Mouse (Mus musculus): ENCODE measurements around the gene Cdh15. TPM values are rescaled to one million over a fixed set of nuclear protein-coding genes. Genes with fewer than 3 reads are reported as not detected.
A peak's percentile ranks its signal among the peaks of the same experiment; 100 is the strongest.

Gene Cdh15
- polyA plus RNA-seq, 1 experiment from 2014 or later: 1.8 TPM

DNA sequence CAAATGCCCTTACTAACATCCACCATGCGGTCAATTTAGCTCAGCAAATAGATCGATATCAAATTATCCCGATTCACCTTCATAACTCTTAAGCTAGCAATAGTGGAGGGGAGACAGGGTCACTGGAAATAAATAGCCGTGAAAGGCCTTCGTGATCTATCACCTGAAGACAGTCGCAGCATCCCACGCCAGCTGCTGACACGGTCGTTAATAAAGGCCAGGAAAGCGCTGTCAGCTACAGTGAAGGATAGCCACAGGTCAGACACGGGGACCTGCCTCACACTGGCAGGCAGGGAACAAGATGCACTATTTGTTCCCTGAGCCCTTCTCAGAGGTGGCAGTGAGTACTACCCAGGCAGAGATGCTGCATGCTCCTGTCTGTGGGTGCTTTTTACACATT is 28.0 kb upstream of the Cdh15 start:
- no peak overlapping the region for H3K4me2 ChIP-seq
- peaks cover 30% of the 10 kb centered on the region for H3K4me1 ChIP-seq (replicated peaks)
- ATAC-seq (ENCODE audit: low FRiP score): no peak
- no peaks in the 10 kb centered on the region for H3K9me3 ChIP-seq
- H3K36me3 ChIP-seq: peaks cover 11% of the 10 kb centered on the region
- 52% methylated on average over 11 of the region's 11 CpGs for WGBS
- H3K27me3 ChIP-seq: peaks cover 3% of the 10 kb centered on the region; the same call in 1 of the 2 replicates
- no peak overlapping the region for H3K4me3 ChIP-seq
- peak overlapping the region; percentile 25 for H3K27ac ChIP-seq
- no peak overlapping the region; the same call in 1 of the 2 replicates for H3K9ac ChIP-seq

DNA sequence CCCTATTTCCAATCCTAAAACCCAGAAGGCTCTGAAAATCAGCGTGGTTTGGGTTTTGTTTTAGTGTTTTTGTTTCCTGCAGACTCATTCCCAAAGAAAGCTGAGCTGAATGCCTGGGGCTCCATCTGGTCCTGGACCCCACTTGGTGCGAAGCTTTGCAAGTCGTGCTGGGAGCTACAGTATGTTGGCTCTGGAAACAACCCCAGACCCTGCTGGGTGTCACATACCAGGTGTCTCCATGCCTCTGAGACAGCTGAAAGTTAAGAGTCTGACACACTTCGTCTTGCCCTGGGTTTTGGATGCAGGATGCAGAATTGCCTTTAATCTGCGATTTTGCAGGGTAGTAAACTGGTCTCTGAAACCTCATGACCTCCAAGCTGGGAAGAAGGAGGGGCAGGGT is 23.2 kb upstream of the Cdh15 start:
- Histone ChIP-seq H3K9me3 (no peaks in the 10 kb centered on the region), H3K4me2 (no peak overlapping the region), H3K4me1 (replicated peaks) (peaks cover 26% of the 10 kb centered on the region), H3K4me3 (no peak overlapping the region), H3K27me3 (0 out of 2 replicates have a peak, but pooled peaks cover 2% of the 10 kb centered on the region), H3K27ac (peak overlapping the region; percentile 40; the same call in 1 of the 2 replicates), H3K9ac (no peak overlapping the region), H3K36me3 (no peaks in the 10 kb centered on the region)
- no peak for ATAC-seq (ENCODE audit: low FRiP score)
- WGBS: 37% methylated on average over 5 of the region's 5 CpGs

DNA sequence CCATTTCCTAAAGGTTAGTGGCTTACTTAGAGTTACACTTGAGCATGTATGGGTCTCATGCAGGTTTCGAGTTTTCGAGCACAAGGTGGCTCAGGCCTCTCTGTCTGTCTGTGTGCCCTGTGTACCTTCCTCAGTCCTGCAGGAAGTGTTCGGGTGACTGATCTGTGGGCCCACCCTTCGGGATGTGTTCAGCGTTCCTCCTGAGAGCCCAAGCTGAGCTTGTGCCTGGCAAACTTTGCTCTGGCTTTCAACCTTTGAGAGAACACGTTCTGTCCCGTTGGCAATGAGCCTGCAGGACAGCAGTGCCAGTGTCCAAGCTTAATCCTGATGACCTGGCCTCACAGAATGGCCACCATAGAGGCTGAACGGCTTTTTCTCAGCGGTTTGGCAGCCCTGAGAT is 22.8 kb upstream of the Cdh15 start:
- Histone ChIP-seq H3K27ac (0 out of 2 replicates have a peak overlapping the region, but pooled peaks have one; percentile 18), H3K9ac (no peak overlapping the region), H3K36me3 (no peaks in the 10 kb centered on the region), H3K9me3 (no peaks in the 10 kb centered on the region), H3K4me1 (replicated peaks) (peaks cover 26% of the 10 kb centered on the region), H3K4me2 (no peak overlapping the region), H3K4me3 (no peak overlapping the region), H3K27me3 (0 out of 2 replicates have a peak, but pooled peaks cover 2% of the 10 kb centered on the region)
- WGBS: 80% methylated on average over 9 of the region's 9 CpGs
- no peak for ATAC-seq (ENCODE audit: low FRiP score)

DNA sequence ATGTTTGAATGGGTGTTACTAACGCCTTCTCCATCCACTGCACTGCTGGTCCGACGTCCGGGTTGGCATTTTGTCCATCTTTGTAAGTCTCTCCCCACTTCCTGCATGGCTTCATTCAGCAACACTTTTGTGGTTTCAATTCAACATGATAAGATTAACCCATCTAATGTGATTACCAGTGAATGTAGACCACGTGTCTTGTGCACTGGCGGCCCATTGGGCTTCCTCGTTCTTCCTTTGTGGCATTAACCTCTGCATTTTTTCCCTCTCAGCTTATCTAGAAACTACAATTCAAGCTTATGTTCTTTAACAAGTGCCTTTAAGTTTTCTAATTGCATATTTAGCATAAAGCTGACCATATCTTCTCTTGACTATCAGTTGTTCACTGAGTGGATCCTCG is 22.4 kb upstream of the Cdh15 start:
- 83% methylated on average over 8 of the region's 8 CpGs for WGBS
- no peak overlapping the region for H3K4me2 ChIP-seq

DNA sequence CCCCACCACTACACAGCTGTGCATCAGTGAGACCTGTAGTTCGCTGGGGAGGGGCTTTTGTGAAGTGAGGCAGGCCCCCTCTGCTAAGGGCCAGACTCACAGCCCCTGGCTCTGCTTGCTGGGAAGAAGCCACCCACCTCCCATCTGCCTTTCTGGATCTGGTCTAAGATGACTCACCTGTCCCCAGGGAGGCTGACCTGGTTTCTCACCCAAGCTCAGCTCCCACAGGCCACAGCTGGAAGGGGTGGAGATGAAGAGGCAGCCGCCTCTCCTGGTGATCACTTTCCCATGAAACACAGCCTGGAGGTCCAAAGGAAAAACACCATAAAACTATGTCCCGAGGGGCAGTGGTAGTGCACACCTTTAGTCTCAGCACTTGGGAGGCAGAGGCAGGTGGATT is 18.4 kb upstream of the Cdh15 start:
- Histone ChIP-seq H3K36me3 (no peaks in the 10 kb centered on the region), H3K4me2 (no peak overlapping the region), H3K27me3 (0 out of 2 replicates have a peak, but pooled peaks cover 2% of the 10 kb centered on the region), H3K27ac (no peak overlapping the region), H3K4me3 (no peak overlapping the region), H3K9ac (0 out of 2 replicates have a peak overlapping the region, but pooled peaks have one; percentile 19), H3K4me1 (replicated peaks) (peaks cover 32% of the 10 kb centered on the region), H3K9me3 (no peaks in the 10 kb centered on the region)
- no peak for ATAC-seq (ENCODE audit: low FRiP score)
- 72% methylated on average over 3 of the region's 3 CpGs for WGBS

More for the DNA sequence above, 22.4 kb upstream of the Cdh15 start:
- Histone ChIP-seq H3K4me3 (no peak overlapping the region), H3K27ac (no peak overlapping the region), H3K36me3 (no peaks in the 10 kb centered on the region), H3K4me1 (replicated peaks) (peaks cover 29% of the 10 kb centered on the region), H3K9me3 (no peaks in the 10 kb centered on the region), H3K27me3 (0 out of 2 replicates have a peak, but pooled peaks cover 2% of the 10 kb centered on the region), H3K9ac (no peak overlapping the region)
- ATAC-seq (ENCODE audit: low FRiP score): no peak

GRCm38 (mm10) chr8:122830349-122831061 is 17.3 kb upstream of the Cdh15 start:
- Histone ChIP-seq H3K4me1 (replicated peaks) (peaks cover 23% of the 10 kb centered on the region), H3K27ac (no peak overlapping the region), H3K36me3 (no peaks in the 10 kb centered on the region), H3K9ac (peak overlapping the region; percentile 35; the same call in 1 of the 2 replicates), H3K27me3 (no peaks in the 10 kb centered on the region), H3K4me2 (peak overlapping the region; percentile 2; the same call in 1 of the 2 replicates), H3K4me3 (no peak overlapping the region), H3K9me3 (no peaks in the 10 kb centered on the region)
- peak; percentile 82 for ATAC-seq (ENCODE audit: low FRiP score)
- WGBS: 39% methylated on average over 8 of the region's 8 CpGs

DNA sequence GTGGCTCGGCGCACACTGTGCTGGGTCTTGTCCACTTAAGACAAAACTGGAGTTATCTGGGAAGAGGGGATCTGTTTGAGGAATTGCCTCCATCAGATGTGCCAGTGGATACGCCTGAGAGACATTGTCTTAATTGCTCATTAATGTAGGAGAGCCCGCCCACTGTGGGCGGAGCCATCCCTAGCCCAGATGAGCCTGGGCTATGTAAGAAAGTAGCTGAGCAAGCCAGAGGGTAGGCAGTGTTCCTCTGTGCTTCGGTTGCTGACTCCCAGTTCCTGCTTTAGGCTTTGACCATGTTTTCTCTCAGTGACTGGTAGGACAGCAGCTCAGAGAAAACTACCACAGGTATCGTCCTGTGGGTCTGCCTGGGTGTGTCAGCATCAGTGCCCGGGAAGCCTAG is 13.3 kb upstream of the Cdh15 start:
- peaks cover 6% of the 10 kb centered on the region for H3K4me1 ChIP-seq (replicated peaks)
- H3K27ac ChIP-seq: no peak overlapping the region
- no peaks in the 10 kb centered on the region for H3K36me3 ChIP-seq
- 85% methylated on average over 8 of the region's 8 CpGs for WGBS
- no peak overlapping the region for H3K4me3 ChIP-seq
- no peak for ATAC-seq (ENCODE audit: low FRiP score)
- no peak overlapping the region for H3K9ac ChIP-seq
- H3K9me3 ChIP-seq: no peaks in the 10 kb centered on the region
- H3K4me2 ChIP-seq: no peak overlapping the region
- no peaks in the 10 kb centered on the region for H3K27me3 ChIP-seq

DNA sequence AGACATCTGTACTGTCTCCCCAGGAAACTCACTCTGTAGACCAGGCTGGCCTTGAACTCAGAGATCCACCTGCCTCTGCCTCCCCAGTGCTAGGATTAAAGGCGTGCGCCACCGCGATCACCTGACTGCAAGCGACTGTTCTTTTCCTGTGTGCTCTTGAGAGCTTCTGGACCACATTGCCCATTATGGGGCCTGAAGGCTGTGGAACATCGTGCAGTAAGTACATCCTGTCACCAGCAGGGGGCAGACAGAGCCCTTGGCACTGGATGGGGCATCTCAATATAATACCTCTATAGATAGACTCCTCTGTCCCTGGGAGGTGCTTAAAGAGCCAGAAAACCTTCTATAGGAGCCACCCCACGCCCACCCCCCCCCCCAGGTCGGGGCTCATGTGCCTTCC is 12.8 kb upstream of the Cdh15 start:
- no peak overlapping the region for H3K9ac ChIP-seq
- H3K36me3 ChIP-seq: no peaks in the 10 kb centered on the region
- H3K4me3 ChIP-seq: no peak overlapping the region
- WGBS: 38% methylated on average over 8 of the region's 8 CpGs
- no peaks in the 10 kb centered on the region for H3K9me3 ChIP-seq
- ATAC-seq (ENCODE audit: low FRiP score): no peak
- H3K4me1 ChIP-seq (replicated peaks): peaks cover 6% of the 10 kb centered on the region
- no peaks in the 10 kb centered on the region for H3K27me3 ChIP-seq
- no peak overlapping the region for H3K4me2 ChIP-seq
- no peak overlapping the region for H3K27ac ChIP-seq

DNA sequence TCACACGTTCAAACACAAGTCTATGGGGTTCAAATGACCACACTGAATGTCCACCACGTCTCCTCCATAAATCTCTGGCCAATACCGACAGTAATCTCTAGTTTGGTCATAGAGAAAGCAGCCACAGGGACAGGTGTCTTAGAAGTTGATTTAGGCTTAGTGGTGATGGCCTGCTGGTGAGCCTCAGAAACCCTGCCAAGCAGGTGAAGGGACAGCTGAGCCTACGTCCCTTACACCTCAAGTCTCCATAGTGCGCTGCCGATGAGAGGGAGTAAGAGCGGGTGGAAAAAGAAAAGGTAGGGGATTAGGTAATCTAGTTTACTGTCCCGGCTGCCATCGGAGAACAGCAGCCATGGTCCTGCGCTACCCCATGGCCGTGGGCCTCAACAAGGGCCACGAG is 11.6 kb upstream of the Cdh15 start:
- Histone ChIP-seq H3K4me3 (no peak overlapping the region), H3K27me3 (0 out of 2 replicates have a peak, but pooled peaks cover 1% of the 10 kb centered on the region)
- WGBS: 88% methylated on average over 12 of the region's 12 CpGs

DNA sequence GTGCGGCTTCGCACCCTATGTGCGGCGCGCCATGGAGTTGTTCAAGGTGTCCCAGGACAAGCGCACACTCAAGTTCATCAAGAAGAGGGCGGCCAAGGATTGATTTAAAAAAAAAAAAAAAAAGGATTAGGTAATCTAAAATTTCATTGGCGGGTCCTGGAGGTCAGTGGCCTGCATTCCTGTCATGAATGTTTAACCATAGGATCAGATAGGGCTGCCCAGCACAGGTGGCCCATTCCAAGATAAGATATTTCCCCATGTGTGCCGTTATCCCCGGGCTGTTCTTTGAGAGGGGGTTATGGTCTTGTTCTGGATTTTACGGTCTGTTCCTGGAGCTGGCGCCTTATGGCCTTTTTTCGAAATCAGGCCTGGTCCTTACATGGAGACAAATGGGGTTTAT is 11.1 kb upstream of the Cdh15 start:
- Histone ChIP-seq H3K4me3 (no peak overlapping the region), H3K4me2 (no peak overlapping the region), H3K27ac (no peak overlapping the region), H3K9ac (no peak overlapping the region), H3K36me3 (no peaks in the 10 kb centered on the region), H3K9me3 (no peaks in the 10 kb centered on the region), H3K27me3 (0 out of 2 replicates have a peak, but pooled peaks cover 2% of the 10 kb centered on the region), H3K4me1 (replicated peaks) (no peaks in the 10 kb centered on the region)
- ATAC-seq (ENCODE audit: low FRiP score): no peak
- WGBS: 93% methylated on average over 13 of the region's 13 CpGs

More for the DNA sequence above, 11.6 kb upstream of the Cdh15 start:
- no peak overlapping the region for H3K4me2 ChIP-seq
- no peak for ATAC-seq (ENCODE audit: low FRiP score)
- H3K4me1 ChIP-seq (replicated peaks): no peaks in the 10 kb centered on the region
- H3K36me3 ChIP-seq: no peaks in the 10 kb centered on the region
- no peak overlapping the region for H3K9ac ChIP-seq
- no peak overlapping the region for H3K27ac ChIP-seq
- H3K9me3 ChIP-seq: no peaks in the 10 kb centered on the region

DNA sequence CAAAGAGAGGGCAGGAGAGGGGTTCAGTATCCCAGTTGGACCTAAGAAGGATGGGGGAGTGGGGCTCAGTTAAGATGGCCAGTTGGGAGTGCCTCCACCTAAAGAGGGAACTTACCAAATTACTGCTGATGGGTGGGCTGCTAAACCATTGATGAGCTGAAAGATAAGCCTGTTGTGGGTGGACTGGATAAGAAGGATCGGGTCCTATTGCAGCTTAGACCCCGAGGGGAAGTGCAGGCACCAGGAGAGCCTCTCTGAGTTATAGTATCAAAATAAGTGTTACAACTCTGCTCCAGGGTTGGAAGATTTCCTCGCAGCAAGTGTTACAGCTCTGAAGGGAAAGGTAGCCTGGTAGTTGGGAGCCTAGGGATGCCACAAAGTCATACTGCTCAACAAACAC is 3.6 kb upstream of the Cdh15 start:
- Histone ChIP-seq H3K27ac (no peak overlapping the region), H3K4me3 (no peak overlapping the region), H3K9me3 (no peaks in the 10 kb centered on the region), H3K9ac (no peak overlapping the region), H3K27me3 (peaks cover 11% of the 10 kb centered on the region), H3K4me1 (replicated peaks) (peaks cover 5% of the 10 kb centered on the region), H3K36me3 (no peaks in the 10 kb centered on the region), H3K4me2 (no peak overlapping the region)
- ATAC-seq (ENCODE audit: low FRiP score): no peak
- WGBS: 81% methylated on average over 3 of the region's 3 CpGs

DNA sequence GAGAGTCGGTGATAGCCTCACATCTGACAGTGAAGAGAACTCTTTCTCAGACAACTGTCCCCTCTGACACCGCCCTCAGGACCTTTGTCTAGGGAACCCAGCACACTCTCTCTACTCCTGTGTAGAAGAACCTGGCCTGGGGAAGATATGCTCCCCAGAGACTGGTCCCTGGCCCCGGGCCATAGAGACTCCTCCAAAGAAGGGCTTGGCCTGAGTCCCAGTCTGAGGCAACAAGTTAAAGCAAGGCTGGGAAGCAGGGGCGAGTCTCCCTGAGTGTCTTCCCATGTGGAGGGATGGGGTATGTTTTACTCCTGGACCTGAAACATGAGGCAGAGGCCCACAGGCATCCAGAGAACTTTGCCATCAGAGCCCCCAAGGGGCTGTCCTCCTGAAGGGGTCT is 2.1 kb upstream of the Cdh15 start:
- Histone ChIP-seq H3K27ac (no peak overlapping the region), H3K27me3 (peaks cover 15% of the 10 kb centered on the region), H3K36me3 (no peaks in the 10 kb centered on the region), H3K4me1 (replicated peaks) (peaks cover 5% of the 10 kb centered on the region), H3K9me3 (no peaks in the 10 kb centered on the region), H3K4me2 (no peak overlapping the region), H3K9ac (no peak overlapping the region), H3K4me3 (no peak overlapping the region)
- WGBS: 80% methylated on average over 4 of the region's 4 CpGs
- no peak for ATAC-seq (ENCODE audit: low FRiP score)

Measured in hindbrain, embryonic 13.5 days (tissue).